Mouse (Mus musculus): ENCODE results near the gene Taok3.

Gene Taok3

DNA sequence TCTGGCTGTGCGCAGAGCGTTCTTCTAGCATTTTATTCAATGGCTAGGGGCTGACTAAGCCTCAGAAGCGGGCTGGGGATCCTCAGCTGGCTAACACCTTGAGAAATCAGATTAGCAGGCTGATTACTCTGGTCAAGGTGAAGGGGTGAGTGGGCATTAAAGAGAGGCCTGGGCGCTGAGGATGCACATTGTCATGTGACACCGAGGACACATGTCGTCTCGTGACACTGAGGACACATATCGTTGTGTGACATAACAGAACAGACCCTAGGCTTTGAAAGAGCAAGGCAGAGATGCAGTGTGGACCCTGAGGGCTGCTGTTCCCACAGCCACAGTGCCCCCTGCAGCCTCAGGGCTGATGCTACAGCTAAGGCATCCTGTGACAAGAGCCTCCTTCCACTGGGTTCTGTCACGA lies 23.8 kb downstream of the Taok3 start:
- DNase-seq (ENCODE audit: low spot score) = peak; percentile 78

DNA sequence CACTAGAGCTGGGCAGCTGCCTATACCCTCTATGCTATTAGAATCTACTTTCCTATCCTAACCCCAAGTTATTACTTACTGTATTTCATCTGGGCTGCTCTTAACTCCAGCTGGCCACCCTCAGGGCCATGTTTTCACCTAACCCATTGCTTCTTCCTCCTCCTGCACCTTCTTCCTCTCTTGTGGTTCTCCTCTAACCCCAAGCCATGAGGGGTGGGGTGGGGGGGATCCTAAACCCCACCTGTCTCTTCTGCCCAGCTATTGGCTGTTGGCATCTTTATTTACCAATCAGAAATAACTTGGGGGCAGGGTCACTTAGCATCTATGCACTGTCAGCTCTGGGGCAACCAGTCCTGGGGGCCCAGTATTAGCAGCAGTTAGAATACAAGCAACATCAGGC lies 26.2 kb downstream of the Taok3 start:
- no peak for DNase-seq (ENCODE audit: low spot score)

DNA sequence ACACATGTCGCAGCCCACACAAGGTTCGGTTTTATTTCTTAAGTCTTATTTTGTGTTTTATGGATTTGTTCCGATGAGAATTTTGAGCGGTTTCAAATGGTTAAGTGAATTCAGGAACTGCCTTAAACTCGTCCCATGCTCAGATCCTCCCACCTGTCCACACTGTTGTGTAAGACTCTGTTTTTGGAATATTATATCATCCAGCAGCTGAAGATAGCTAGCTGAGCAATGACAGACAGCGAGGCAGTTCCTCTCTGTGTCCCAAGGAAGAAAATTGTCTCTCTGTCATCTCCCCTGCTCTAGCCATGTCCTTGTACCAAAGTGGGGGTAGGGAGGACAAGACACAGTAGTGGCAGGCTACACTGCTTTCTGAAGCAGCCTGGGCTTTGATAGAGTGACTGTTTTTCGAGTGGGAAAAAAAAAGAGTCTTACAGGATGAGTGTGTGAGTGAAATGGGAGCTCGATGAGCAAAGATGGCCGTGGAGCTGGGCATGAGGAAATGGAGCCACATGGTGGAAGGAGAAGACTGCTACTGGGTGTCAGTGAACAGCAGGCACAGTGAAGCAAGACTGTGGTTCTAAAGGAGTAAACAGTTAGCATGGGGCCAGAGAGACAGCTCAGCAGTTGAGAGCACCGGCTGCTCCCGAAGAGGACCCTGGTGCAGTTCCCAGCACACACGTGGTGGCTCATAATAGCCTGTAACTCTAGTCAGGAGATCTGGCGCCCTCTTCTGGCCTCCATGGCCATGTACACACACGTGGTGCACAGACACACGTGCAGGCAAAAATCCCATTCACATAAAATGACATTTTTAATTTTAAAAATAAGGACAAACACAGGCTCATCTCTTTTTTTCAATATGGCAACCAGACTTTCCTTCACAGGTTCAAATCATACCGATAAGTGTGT lies 27.5 kb downstream of the Taok3 start:
- no peak for DNase-seq (ENCODE audit: low spot score)

DNA sequence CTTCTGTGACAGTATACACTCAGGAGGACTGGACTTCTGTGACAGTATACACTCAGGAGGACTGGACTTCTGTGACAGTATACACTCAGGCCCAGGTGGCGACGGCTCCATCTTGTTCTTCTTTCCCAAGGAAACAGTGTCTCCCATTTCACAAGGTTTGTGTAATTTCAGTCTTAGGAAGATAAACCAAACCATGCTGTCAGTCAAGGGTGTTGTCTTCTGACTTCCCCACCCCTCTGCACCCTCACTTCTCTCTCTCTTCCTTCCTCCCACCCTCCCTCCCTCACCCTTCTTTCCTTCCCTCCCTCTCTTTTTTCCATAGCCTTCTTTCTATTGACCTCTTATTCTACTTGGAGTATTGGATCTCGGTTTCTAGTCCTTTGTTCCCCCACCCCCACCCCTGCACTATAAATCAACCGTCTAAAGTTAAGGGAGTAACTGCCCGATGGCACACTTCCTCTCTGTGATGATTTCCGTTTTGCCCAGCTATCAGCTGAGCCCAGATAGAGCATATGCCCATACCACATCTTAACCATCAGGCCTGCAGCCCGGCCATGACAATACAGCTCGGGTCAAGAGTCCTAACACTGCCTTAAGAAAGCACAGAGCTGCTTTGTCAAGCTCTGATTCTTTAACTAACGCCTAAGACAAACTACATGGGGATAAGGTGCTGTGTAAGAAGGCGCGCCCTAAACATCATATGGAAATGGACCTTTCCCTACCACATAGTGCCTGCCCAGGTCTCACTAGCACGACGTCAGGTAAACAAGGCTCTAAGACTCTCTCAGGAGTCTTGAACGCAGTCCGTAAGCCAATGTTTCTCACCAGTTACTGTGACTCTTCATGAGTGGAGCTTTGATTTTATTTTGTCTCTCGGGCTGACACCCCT lies 29.4 kb downstream of the Taok3 start:
- DNase-seq (ENCODE audit: low spot score) = no peak

DNA sequence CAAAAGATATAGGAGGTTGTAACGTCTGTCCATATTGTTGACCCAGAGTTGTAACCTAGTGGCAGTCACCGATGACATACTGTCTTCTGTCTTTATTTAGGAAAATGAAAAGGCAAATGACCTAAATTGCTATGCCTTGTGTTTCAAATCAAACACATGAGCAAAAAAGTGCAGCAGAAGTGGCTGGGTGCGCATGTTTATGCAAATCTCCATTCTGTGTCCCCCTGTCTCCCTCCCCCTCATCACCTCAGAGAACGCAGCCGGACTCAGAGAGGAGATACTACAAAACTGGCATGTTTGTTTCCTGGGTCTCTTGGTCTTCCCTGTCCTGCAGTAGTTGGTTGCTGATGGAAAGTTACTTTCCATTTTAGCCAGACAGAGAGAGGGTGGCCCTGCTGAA lies 30.1 kb downstream of the Taok3 start:
- no peak for DNase-seq (ENCODE audit: low spot score)

DNA sequence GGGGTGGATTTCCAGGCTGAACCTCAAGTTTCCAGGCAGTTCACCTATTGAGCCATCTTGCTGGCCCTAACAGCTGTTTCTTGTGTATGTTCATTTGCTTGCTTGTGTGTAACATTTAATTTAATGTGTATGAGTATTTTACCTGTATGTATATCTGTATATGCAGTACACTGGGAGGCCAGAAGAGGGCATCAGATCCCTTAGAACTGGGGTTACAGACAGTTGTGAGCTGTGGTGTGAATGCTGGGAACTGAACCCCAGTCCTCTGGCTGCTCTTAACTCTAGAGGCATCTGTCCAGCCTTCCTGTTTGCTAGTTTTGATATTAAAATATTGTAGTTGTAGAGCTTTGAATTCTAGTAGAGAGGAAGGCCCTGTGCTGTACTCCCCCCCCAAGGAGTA lies 33.0 kb downstream of the Taok3 start:
- no peak for DNase-seq (ENCODE audit: low spot score)

DNA sequence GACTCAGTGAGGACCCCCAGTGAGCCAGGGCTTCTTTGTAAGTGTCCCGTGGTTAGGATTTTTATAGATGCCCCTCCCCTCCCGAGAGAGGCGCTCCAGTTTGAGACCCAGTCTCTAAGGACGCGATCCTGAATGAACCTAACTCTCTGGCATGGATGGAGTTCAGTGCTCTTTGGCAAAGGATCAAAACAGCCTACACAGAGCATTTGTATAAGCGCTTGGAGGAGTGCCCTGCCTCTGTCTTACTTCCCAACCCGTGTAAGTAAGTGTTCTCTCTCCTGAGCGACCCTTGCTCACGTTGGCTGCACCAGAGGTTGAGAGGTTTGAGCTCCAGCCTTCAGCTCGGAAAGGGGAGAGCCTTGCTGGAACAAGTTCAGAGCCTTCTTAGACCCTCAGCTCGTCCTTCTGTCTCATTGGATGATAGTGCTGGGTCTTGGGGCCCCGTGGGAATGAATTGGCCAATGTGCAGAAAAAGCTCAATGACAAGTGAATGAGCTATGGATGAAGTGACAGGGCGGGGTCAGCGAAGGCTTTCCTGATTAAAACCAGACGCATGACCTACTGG lies 33.7 kb downstream of the Taok3 start:
- peak; percentile 69 for DNase-seq (ENCODE audit: low spot score)

DNA sequence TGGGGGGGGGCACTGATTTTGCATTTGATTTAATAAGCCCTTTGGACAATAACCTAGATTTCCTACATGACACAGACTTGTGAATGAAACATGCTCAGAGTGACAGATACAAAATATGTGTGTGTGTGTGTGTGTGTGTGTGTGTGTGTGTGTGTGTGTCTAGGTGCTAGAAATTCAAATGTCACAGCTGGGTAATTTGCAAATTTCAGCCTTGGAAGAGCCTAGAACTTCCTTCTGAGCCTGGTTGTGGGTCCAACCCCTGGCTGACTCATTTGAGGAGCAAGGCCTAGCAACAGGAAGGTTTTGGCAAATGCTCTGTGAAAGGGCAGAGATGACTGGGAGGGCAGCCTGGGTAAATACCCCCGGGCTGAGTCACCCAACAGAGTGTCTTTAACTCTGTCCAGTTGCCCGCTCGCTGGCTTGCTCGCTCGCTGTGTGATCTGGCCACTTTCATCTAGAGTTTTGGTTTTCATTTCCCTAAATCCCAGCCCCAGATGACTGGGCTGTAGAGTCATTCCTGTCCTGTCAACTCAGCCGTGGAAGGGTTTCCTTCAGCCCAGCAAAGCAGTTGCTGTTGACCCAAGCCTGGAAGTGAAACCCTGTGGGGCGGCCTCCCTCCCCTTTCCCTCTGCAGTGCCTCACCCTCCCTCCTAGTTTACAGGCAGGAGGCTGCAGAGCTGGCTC lies 38.5 kb downstream of the Taok3 start:
- no peak for DNase-seq (ENCODE audit: low spot score)

DNA sequence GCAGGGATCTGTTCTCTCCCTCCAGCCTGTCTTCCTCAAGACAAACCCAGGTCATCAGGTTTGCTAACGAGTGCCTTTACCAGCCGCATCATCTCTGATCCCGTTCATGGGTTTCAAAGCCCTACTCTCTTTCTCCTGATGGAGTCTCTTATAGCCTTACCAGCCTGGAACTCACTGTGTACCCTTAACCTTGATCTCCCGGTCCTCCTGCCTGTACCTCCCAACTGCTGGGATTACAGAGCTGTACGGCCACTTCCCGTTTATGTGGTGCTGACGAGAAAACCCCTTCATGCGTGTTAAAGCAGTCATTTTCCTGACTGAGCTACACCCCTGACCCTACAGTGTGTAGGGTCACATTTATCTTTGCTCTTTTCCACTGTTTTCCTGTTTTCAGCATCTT lies 39.4 kb downstream of the Taok3 start:
- DNase-seq (ENCODE audit: low spot score) = no peak

DNA sequence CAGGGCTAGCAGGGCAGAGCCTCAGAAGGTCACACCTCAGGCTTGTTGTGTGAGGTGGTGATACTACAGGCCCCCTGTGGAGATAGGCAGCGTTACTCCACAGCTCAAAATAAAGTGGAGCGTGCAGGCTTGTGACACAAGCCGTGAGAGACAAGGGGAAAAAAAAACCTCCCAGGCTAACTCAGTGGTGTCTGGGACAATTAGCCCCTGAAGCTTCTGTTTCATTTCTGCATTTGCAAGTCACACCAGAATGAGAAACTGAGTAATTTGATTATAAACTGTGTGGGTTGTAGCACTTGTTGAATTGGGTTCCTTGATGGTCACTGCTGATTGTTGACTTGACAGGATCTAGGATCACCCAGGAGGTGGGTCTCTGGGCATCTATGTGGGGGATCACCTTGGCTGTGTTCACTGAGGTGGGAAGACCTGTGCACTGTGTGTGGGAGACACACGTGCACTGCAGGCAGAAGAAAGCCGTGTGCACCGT lies 39.9 kb downstream of the Taok3 start:
- DNase-seq (ENCODE audit: low spot score) = no peak

DNA sequence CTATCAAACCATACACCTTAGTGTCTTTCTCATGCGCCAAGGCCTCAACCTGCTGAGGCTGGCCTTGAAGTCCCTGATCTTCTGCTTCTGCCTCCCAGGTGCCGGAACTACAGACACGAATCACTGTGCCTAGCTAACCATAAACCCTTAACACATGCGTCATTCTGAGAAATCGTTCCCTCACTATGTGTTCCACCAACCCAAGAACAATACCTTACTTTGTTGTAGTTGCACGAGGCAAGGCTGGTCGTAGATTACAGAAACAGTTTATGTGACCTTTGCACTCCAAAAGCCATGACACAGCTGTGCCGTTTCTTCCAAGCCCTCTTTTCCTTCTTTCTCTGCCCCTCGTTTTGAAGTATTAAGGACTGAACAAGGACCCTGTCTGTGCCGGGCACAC lies 40.6 kb downstream of the Taok3 start:
- peak; percentile 49 for DNase-seq (ENCODE audit: low spot score)

DNA sequence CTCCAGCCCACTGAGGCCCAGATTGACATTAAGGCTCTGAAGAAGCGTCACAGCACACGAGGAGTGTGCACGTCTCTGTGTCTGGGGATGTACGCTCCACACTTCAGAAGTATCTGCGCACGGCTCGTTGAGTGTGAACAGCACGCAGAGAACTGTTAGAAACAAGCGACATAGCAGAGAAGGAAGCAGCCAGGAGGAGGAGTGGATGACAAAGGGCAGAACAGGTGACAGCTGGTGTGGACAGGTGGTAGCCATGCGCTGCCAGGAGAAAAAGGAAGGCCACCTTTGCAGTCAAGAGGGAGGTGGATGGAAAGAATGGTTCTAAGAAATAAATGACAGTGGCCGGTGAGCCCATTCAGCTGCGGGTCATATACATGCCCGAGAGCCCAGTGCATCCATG lies 43.9 kb downstream of the Taok3 start:
- no peak for DNase-seq (ENCODE audit: low spot score)

DNA sequence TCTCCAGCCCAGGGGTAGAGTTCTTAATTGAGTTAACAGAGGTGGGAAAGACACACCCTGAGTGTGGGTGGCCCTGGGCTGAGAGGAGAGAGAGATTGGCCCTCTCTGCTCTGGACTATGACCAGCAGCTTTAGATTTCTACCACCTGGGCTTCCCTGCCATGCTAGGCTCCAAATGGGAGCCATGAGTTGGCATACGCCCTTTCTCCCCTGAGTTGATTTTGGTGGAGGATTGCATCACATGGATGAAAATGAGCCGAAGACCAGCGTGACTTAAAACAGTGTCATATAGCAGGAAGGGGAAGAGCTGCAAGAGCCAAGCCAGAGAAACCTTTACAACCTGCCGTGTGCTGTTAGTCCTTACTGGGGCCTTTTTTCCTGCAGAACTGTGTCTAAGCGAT lies 44.6 kb downstream of the Taok3 start:
- no peak for DNase-seq (ENCODE audit: low spot score)

DNA sequence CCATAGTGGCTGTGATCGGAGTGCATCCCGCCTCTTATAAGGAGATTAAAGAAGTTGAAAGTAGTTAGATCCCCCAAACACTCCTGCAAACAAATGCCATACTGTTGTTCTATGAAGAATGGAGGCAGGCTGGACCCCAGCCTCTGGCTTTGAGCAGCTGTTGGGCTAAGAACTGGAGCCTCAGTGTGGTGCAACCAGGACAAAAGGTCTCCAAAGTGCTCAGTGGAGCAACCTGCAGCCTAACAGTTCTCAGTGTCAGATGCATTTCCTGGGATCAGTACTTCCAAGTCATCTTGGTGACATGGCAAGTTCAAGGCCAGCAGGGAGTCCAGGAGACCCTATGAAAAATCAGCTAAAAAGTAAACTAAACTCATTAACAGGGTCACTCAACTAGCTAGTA lies 45.0 kb downstream of the Taok3 start:
- no peak for DNase-seq (ENCODE audit: low spot score)

DNA sequence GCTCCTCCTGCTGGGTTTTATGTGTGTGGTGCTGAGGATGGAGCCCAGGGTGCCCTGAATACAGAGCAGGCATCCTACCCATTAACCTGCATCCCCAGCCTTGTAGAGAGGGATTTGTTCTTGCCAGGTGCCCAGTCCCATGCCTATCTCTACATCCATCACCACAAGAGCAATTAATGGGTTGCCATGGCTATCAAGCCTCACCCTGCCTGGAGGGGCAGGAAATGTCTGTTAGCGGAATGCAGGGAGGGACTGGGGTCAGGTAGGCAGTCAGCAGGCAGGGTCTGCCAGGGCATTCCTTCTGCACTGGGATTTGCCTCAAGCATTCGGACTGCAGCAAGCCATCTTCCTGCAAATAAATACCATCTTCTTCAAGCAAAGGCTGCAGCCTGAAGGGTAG lies 46.0 kb downstream of the Taok3 start:
- DNase-seq (ENCODE audit: low spot score) = no peak

DNA sequence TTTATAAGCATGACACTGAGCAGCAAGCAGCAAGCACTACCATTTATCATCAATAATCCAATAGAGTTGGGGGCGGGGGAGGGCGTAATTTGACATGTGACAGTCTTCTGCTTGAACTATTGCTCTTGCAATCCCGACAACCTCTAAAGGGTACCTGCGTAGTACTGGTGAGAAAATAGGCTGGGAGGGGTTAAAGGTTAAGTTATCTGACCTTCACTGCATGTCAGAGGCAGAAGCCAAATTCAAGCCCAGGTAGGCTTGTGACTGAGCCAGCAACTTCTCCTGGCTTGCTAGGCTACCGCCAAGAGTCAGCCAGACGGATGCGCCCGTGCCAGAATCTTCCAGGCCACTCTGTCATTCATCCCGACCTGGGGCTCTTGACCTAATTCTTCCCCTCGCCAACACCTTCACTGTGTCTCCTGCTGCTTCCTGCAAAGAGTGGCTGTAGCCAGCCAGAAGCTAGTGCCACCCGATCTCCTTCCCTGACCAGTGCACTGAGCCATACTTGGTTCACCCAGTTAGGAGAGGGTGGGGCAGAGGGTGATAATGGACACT lies 47.0 kb downstream of the Taok3 start:
- no peak for DNase-seq (ENCODE audit: low spot score)

DNA sequence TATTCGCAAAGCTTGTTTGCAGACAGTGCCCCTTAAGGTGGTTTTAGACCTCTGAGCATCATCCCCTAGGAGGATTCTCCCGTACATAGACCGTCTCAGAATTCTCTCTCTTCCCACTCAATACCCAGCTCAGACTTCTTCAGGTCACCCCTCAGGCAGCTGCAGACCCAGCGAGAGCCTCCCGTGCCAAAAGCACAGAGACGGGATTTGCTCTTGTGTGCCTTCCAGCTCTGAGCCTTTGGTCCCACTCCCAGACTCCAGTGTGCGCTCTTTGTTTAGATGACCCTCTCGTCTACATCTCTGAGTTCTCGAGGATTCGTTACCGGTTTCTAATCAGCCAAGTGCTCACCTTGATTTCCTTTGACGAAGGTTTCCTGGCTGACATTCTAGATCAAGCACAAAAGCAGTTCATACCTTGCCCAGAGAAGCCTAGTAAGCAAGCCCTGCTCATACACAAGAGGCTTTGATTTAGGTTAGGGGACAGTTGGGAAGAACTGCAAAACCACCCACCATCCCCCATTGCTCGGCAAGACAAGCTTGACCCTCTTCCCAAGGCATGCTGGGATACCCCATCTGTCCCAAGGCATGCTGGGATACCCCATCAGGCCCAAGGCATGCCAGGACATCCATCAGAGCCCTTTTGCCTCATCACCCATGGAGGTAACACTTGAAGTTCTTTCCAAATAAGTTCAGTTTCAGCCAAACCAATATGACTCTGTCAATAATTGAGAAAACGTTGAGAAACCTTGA lies 48.6 kb downstream of the Taok3 start:
- DNase-seq (ENCODE audit: low spot score) = no peak

DNA sequence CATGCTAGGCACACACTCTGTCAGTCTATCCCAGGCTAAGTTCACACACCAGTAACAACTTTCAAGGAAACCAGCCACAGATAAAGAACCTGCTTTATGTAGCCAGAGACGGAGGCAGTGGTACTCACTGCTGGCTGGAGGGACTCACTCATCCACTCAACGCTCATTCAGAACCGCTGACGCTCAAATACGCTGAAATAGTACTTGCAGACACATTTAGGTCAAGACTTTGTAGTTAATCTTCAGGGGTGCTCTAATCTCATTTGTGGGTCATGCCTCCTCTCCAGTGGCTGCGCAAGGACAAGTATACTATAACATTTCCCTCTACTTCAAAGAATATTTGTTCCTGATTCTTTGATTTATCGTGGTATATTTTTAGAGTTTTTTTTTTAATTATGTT lies 54.1 kb downstream of the Taok3 start:
- DNase-seq (ENCODE audit: low spot score) = no peak

DNA sequence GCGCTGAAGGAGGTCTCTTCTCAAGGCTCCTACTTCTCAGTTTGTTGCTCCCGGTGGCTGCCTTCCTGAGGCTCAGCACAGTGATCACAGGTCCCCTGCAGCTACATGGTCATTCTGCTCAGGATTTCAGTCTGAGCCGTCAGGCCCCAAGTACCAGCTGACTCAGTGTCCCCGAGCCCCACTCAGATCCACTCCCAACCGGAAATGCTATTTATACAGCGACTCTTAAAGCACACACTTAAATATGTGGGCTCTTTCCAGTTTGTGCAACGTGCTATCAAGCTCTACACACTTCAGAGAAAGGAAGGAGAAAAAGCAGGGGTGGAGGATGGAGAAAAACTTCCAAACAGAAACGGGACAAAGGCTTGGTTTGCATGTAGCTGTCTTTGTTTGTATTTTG lies 56.0 kb downstream of the Taok3 start:
- no peak for DNase-seq (ENCODE audit: low spot score)

DNA sequence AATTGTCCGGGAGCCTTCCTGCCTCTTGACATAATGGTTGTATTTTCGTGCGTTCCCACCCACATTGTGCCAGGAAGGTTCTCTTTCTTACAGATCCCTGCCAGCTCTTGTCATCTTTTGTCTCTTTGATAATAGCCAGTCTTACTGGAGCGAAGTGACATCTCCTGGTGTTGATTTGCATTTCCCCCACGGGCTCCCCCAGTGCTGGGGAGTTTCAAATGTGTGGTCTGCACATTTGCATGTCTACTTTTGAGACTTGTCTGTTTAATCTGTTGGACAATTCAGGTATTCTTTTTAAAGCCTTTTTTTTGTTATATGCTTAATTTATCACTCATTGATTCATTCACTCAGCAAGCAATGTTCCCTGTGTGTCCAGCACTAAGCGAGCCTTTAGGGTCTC lies 58.1 kb downstream of the Taok3 start:
- no peak for DNase-seq (ENCODE audit: low spot score)

DNA sequence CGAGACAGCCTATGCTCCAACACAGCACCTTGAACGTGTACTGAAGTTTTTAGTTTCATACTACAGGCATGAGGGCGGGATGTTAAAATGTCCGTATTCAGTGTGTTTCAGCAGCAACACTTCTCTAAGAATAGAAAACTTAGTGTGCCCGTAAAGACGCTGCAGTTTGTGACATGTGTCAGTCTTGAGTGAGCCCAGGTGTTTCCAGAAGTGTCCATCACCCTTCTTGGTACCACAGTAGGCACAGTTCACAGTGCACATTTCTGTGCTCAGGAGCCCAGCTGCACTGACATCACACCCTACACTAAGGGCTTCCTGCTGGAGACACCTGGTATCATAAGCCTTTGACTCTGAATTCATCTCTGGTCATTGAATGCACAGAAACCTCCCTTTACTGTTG lies 58.6 kb downstream of the Taok3 start:
- DNase-seq (ENCODE audit: low spot score) = no peak

All from embryo, embryonic 10 days (tissue).